Mouse (Mus musculus): ENCODE data around the gene Rtn2. TPM values are rescaled to one million over a fixed set of nuclear protein-coding genes. Genes with fewer than 3 reads are reported as not detected.

Gene Rtn2
- polyA plus RNA-seq (2012; rRNA removed), result 3.1 and 3.7 TPM in 2 replicates

DNA sequence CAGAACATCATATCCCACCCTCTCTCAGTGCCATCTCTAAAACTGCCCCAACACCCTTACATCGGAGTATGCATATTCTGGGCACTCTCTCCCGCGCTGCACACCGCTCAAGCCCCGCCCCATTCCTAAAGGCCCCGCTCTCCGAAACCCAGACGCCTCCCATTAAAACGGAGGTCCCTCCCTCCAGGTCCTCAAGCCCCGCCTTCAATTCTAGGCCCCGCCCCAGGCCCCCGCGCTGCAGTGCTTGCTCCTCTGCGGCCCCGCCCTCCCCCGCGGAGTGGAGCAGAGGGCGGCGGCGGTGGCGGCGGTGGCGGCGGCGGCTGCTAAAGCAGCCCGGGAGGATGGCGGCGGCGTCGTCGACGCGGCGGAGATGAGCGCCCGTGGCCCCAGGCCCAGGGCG is at the start of gene Rtn2:
Rtn2 (plus strand) TSS at position 240 of the 400 bp plus-strand sequence.

DNA sequence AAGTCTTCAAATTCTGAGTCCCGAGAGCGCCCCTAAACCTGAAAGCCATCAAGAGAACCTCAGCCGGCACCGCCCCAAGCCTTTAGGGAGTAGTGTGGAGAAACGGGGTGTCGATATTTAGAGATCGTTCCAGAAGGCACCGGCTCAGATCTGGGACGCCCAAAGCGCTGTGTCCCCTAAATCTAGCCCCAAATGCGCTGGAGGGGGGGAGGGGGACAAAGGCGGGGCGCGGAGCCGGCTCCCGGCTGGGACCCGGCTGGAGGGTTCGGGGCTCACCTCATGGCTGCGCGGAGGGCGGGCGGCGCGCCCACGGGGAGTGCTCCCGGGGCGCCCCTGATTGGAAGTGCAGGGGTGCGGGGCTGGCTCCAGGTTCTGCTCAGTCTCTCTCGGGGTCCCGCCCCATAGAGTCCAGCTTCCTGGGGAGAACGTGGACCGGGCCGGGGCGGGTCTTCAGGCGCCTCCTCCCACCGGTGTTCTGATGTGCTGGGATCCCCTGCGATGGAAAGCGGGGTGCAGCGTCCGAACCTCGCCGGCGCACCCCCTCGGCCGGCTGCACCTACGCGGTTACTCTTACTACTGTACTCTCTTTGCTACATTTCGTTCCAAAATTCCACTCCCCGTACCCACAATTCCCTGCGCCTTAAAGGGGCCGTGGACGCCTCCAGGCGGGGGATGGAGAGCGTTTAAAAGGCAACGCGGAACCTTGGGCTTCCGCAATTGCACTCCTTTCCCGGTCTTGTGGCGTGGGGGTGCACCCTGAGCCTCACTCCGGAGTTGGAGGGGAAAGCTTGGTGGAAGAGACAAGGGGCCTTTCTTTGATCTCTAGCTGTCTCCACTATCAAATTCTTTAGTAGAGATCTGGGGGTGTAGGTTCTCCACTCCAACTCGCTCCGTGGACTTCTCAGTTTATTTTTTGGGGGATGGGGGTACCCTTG is 10.9 kb upstream of the Rtn2 start, which contains the start of gene Vasp:
Vasp (minus strand) TSS at position 580 of the 935 bp plus-strand sequence.

DNA sequence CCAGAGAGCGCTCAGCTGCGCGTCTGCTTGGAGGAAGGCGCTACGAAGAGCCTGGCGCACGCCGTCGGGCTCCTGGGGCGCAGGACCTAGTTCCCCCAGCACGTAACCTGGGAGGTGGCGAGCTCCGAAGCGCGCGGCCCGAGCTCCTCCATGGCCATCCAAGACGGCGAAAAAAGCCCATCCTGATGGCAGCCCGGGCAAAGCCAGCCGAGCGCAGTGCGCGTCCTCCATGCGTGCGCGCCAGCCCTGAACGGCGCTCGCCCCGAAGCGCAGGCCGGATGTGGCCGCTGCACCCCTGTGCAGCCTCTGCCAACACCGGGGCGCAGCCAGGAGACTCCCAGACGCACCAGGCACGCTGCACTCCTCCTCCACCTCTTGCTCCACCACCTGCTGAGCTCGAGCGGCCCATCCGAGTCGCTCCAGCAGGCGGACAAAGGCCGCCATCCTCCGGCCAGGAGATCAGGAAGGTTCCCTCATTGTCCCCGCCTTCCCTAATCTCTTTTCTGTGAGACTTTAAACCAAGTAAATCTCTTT is 2.8 kb upstream of the Rtn2 start, which contains the start of gene Ppm1n:
Ppm1n (minus strand) TSS at position 484 of the 534 bp plus-strand sequence.

DNA sequence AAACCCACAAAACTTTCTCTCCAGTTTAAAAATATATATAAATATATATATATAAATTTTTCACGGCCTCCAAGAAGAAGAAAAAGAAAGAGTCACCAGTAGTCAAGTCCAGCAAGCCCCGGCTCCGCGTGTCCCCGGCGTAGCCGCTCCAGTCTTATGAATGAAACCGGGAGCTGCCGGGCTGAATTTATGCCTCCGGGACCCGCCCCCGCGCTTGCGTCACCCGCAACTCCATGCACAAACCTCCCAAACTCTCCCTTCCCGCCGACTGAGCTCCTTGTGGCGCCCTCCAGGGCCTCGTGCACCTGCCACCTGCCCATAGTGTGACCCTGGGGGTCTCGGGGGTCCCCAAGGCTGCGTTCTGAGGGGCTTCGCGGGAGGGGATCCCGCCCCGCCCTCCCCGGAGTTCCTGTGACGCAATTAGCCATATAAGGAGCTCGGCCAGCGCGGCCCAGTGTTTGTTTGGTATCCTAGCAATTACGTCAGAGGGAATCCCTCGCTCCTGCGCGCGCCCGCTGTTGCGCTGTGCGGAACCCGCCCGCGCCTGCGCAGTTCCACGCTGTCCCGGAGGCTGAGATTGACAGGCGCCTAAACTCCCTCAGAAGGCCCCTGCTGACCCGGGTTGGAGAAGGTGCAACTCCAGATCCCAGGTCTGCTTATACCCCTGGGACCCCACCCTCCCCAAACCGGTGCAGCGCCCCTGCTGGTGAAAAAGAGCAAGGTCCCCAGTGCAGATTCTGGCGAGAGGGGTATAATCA is 27.6 kb downstream of the Rtn2 start, which contains the start of gene Fosb:
Fosb (minus strand) TSS at position 168 of the 758 bp plus-strand sequence.

DNA sequence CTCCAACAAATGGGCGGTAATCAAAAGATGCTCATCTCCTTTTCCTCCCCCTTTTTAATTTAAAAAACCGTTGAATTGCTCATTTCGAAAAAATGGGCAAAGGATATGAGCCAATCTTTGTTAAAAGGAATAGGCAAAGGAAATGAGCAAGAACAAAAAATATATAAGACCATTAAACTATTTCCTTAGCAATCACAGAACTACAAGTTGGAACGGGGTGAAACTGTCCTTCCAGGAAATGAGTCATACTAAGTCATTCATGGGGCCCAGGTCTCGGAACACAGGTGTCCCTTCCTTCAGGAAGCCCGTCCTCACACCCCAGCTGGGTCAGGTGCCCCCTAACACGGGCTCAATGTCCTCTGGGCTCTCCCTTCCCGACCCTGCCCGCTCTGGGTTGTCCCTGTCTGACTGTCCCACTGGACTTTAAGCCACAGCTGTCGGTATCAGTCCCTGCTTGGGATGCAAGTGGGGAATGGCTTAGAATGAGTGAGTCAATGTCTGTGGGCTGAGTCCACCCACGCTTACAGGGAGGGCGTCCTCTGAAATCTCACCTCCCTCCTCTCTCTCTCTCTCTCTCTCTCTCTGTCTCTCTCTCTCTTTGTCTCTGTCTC is 61.9 kb downstream of the Rtn2 start, which contains the start of gene Ercc1:
Ercc1 (plus strand) TSS at position 542 of the 611 bp plus-strand sequence.

Other genes with a start within 250 kb of the Rtn2 start
- not detected in 2 replicates for gene Rsph6a, start 227.9 kb upstream of the Rtn2 start, polyA plus RNA-seq (2012; rRNA removed)
- 17.7 and 21.3 TPM in 2 replicates for gene Dmwd, start 206.4 kb upstream of the Rtn2 start, polyA plus RNA-seq (2012; rRNA removed)
- gene Dmpk, start 198.8 kb upstream of the Rtn2 start, polyA plus RNA-seq (2012; rRNA removed), result 28.8 and 30.2 TPM in 2 replicates
- gene Six5, start 188.0 kb upstream of the Rtn2 start, polyA plus RNA-seq (2012; rRNA removed), result 5.0 and 6.1 TPM in 2 replicates
- gene Gm4969, start 164.3 kb upstream of the Rtn2 start, polyA plus RNA-seq (2012; rRNA removed), result 0.11 and 0.14 TPM in 2 replicates
- 2.1 and 2.2 TPM in 2 replicates for gene Fbxo46, start 162.8 kb upstream of the Rtn2 start, polyA plus RNA-seq (2012; rRNA removed)
- 2.8 and 3.1 TPM in 2 replicates for gene Qpctl, start 133.3 kb upstream of the Rtn2 start, polyA plus RNA-seq (2012; rRNA removed)
- 42.5 and 46.3 TPM in 2 replicates for gene Snrpd2, start 132.9 kb upstream of the Rtn2 start, polyA plus RNA-seq (2012; rRNA removed)
- 1.00 and 2.3 TPM in 2 replicates for gene Gipr, start 116.5 kb upstream of the Rtn2 start, polyA plus RNA-seq (2012; rRNA removed)
- gene Eml2, start 106.2 kb upstream of the Rtn2 start, polyA plus RNA-seq (2012; rRNA removed), result 11.2 and 12.9 TPM in 2 replicates
- gene Gpr4, start 70.1 kb upstream of the Rtn2 start, polyA plus RNA-seq (2012; rRNA removed), result 0.94 and 0.97 TPM in 2 replicates
- 6.5 TPM in 2 replicates for gene Opa3, start 54.3 kb upstream of the Rtn2 start, polyA plus RNA-seq (2012; rRNA removed)
- gene Vasp, start 10.8 kb upstream of the Rtn2 start, polyA plus RNA-seq (2012; rRNA removed), result 46.0 and 54.2 TPM in 2 replicates
- 0.06 and 0.12 TPM in 2 replicates for gene Ppm1n, start 2.6 kb upstream of the Rtn2 start, polyA plus RNA-seq (2012; rRNA removed)
- gene Fosb, start 27.4 kb downstream of the Rtn2 start, polyA plus RNA-seq (2012; rRNA removed), result 0.05 TPM in 2 replicates
- 7.9 and 9.1 TPM in 2 replicates for gene Ercc1, start 62.2 kb downstream of the Rtn2 start, polyA plus RNA-seq (2012; rRNA removed)
- 4.4 TPM in 2 replicates for gene Cd3eap, start 76.9 kb downstream of the Rtn2 start, polyA plus RNA-seq (2012; rRNA removed)
- gene Ppp1r13l, start 77.1 kb downstream of the Rtn2 start, polyA plus RNA-seq (2012; rRNA removed), result 0.73 and 1.9 TPM in 2 replicates
- 10.3 and 12.5 TPM in 2 replicates for gene Ercc2, start 99.4 kb downstream of the Rtn2 start, polyA plus RNA-seq (2012; rRNA removed)
- 0.85 TPM in 2 replicates for gene Klc3, start 121.5 kb downstream of the Rtn2 start, polyA plus RNA-seq (2012; rRNA removed)
- 0.31 and 2.5 TPM in 2 replicates for gene Ckm, start 122.2 kb downstream of the Rtn2 start, polyA plus RNA-seq (2012; rRNA removed)
- 4.5 and 4.8 TPM in 2 replicates for gene Mark4, start 176.2 kb downstream of the Rtn2 start, polyA plus RNA-seq (2012; rRNA removed)
- 2.2 and 2.4 TPM in 2 replicates for gene Exoc3l2, start 180.7 kb downstream of the Rtn2 start, polyA plus RNA-seq (2012; rRNA removed)
- gene Bloc1s3, start 225.7 kb downstream of the Rtn2 start, polyA plus RNA-seq (2012; rRNA removed), result 2.2 and 2.5 TPM in 2 replicates
- gene Trappc6a, start 225.8 kb downstream of the Rtn2 start, polyA plus RNA-seq (2012; rRNA removed), result 36.0 and 40.0 TPM in 2 replicates
- 0.02 and 0.06 TPM in 2 replicates for gene Nkpd1, start 235.2 kb downstream of the Rtn2 start, polyA plus RNA-seq (2012; rRNA removed)

All from liver, embryonic 18 days (tissue).